Mouse (Mus musculus) T-helper 17 cell (primary cell): ENCODE results near the gene Zfp300.

ENCODE experiments used
- in situ Hi-C, 2 experiments: fragments of 300-600 bp; cut with MboI, MseI; formaldehyde crosslinking; loops; 1 replicate in 1 of 2; 2 replicates in 1 of 2; pipeline ENCODE4 v1.15.1; 2025; ENCODE audit warnings: high pct_unique_total_duplicates in 2 of 2

Gene Zfp300

DNA sequence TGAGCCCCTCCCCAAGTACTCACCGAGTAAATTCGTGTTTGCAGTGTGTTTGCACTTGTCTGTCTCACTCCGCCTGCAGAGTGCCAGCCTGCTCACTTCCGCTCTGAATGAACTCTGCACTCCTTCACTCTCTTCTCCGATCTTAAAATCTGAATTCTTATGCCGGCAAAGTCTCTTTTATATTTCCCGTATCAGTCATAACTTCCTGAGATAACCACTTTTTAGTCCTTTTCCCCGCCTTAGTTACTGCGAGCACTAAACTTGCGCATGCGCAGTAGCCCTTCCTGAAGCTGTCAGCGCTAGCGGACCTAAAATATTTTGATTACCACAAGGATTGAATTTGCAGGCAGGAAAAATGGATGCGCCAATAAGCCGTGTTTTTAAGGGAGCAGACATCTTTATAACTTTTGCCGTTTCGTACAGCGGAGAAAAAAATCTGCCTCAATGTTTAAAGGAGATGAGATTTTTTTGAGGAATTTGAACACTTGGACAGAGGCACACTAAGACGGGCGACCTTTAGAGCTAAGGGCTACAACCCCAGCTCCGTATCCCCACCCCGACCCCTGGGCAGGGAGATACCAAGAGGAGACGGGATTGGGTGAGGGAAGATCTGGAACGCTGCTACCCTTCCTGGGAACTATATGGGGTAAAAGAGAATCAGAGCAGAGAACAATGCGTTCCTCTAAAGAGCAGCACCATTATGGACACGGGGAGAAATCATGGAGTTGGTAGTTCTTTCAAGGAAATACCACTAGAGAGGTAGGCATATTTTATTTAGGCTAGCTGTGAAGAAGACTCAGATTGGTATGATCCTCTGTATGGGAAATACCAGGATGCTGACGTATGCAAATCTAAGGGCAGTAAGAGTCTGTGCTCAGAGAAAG is at the start of gene Zfp300:
TSS of gene Zfp300 (minus strand) at position 545 of the 884 bp plus-strand sequence.
- in situ Hi-C loops = no loop called here

DNA sequence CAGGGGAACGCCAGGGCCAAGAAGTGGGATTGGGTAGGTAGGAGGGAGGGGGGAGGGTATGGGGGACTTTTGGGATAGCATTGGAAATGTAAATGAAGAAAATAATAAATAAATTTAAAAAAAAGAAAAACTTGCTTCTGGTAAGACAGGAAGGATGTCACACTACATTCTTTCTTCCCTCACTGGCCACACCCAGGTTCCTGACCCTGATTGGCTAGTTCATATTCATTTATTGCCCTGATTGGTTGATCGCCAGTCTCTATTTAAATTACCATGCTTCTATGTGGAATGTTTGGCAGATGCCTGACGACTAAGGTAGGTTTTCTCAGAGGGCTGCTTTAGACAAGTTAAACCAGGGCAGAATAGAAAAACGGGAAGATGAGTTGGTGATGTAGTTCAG is 26.2 kb upstream of the Zfp300 start, which contains the start of gene Ssxa1:
TSS of gene Ssxa1 (plus strand) at position 301 of the 400 bp plus-strand sequence.
- in situ Hi-C loops = no loop called here

DNA sequence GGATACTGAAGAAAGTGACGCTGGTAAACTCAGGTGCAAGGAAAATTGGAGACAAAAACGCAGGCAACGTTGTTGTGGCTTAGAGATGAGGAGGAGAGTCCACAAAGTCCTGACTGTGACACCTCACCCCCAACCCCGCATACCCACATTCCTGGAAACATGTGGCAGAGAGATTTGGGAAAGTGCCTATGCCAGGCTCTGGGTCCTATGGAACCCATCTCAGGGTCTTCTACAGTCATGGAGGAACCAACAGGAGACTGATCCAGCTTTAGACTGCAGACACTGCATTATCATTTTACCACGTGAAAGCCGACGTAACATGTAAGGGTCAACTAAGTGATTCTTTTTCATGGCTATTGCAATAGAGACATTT is 526 bp upstream of the Zfp300 start:
- in situ Hi-C loops = loop anchor here in 1 of 2 experiments (10.0 kb wide), 1 partner anchor 255 kb away; no protein-coding TSS in a partner anchor

DNA sequence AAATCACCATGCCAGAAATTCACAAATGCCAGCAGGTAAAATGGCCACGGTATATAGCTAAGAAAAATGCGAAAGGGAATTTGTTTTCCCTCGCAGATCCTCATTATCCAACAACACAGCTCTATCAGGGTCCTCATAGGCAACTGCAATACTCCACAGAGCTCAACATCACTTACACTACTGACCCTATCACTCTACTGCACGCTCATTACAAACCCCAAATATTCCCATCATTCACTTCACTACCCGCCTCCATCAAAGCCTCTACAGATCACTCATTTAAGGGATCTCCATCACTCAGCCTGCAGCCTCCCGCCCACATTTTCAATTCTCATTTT is 713 bp downstream of the Zfp300 start:
- in situ Hi-C loops = no loop called here

DNA sequence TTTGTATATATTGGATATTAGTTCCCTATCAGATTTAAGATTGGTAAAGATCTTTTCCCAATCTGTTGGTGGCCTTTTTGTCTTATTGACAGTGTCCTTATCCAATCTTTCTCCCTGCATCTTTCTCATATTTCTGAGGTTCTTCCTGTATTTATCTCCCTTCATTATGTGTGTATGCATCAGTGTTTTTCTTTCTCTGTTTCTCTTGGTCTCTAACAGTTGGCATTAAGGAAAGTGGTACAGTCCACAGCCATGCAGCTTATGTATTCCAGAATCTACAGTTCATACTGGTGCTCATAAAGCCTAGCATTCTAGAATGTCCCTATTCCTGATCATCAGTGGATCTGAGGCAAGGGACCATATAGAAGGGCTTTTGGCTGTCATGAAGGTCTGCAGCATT is 21.2 kb downstream of the Zfp300 start, which contains the start of gene Spaca5:
TSS of gene Spaca5 (plus strand) at position 301 of the 400 bp plus-strand sequence.
- in situ Hi-C loops = no loop called here

DNA sequence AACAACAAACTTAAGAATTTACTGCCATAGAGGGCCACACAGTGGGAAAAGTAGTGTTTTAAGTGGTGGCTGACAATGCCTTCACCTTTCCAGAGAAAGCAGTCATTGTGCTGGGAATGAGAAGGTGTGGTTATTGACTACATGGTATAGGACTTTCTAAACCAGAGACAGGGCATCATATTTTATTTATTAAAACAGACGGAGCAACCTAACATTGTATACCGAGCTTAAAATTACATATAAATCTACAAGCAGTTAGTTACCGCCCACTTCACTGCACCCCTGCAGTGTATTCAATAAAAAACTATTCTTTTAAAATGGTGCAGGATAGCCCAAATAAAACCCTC is 26.8 kb downstream of the Zfp300 start:
- in situ Hi-C loops = no loop called here

DNA sequence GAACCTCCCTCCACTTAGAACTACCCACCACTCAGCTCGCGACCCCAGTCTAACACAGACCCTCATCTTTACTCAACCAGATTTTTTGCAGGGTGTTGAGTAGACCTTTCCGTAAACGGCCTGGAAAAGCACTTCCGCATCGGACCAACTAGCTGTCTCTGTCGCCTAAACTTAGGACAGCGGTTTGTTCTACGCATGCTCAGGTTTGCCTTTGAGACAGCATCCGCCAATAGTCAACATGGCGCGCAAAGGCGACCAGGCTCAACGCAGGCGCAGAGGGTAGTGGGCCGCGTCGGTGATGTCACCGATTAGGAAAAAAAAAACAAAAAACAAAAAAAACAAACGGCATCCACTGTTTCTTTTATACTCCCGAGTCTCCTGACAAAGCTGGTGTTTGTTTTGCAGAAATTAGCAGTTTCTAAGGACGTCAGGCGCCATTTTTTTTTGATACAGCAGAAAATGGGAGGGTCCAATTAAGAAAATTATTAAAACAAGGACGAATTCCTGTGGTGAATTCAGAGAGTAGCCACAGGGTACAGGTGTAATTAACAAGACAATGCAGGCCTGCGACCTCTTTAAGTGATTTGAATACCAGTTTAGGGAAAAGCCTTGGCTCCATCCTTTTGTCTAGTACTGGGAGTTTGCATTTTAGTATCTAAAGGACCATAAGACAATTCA is 27.3 kb downstream of the Zfp300 start, which contains the start of gene Zfp182:
TSS of gene Zfp182 (minus strand) at position 451 of the 678 bp plus-strand sequence.
- in situ Hi-C loops = no loop called here

DNA sequence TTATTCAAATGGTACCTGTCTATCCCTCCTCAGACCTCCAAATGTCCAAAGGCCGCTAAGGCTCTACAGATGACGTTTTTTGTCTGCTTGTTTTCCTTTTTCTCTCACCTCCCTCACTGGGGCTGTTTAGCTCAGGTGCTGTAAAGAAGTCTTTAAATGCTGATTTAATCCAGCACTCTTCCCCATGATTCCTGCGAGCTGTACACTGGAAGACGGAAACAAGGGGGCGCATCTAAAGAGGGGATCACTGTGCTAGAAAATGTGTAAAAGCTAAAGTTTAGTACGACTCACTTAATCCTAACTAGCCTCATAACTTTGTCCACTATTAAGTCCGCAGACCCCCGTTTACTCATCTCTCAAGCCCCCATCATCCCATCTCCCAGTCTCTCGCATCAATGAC is 27.9 kb downstream of the Zfp300 start:
- in situ Hi-C loops = no loop called here
